Mouse (Mus musculus) adrenal gland, adult 10 weeks (tissue): ENCODE results near the gene Vmn2r68. TPM values are rescaled to one million over a fixed set of nuclear protein-coding genes. Genes with fewer than 3 reads are reported as not detected.

Experiments
- polyA plus RNA-seq: library from polyadenylated mRNA; stranded (reverse); fragments of 350-450 nt; fragmentation: Illumina TruSeq; extraction: RNeasy Lipid Tissue Mini Kit (QIAGEN cat#74804); gene quantifications from one replicate; pipeline ENCODE4 v1.2.3, GENCODE M21; 2014; ENCODE audit warnings: low read depth, low replicate concordance

Gene Vmn2r68
- polyA plus RNA-seq = not detected

GRCm38 (mm10) chr7:85237683-85238082 lies at the start of gene Vmn2r68:
Gene Vmn2r68 (minus strand): TSS chr7:85237783.

Other genes starting within 250 kb of the Vmn2r68 start
- gene Vmn2r66, start 225.5 kb downstream of the Vmn2r68 start, polyA plus RNA-seq = not detected
- not detected for gene Vmn2r67, start 81.8 kb downstream of the Vmn2r68 start, polyA plus RNA-seq
- gene Vmn2r69, start 178.1 kb upstream of the Vmn2r68 start, polyA plus RNA-seq = not detected